Mouse (Mus musculus) hindbrain, embryonic 16.5 days (tissue): ENCODE data around the gene Etv3. TPM values are rescaled to one million over a fixed set of nuclear protein-coding genes. Genes with fewer than 3 reads are reported as not detected.

Experiments
- ATAC-seq: fragments of 200-750 bp; cut with Nextera tagmentation; 2 replicates; pipeline ENCODE4 v1.8.0; 2017; ENCODE audit warnings: moderate TSS enrichment, moderate library complexity
- H3K27ac ChIP-seq: fragments of 300-500 bp; sonication (generic); 2 replicates; pipeline ENCODE4 v1.5.1; 2014; ENCODE audit warnings: low read depth, mild to moderate bottlenecking, control low read depth, low read length, moderate library complexity
- H3K27me3 ChIP-seq: fragments of 300-500 bp; sonication (generic); replicated peaks from 2 replicates; pipeline ENCODE4 v1.6.1; 2014; ENCODE audit warnings: low read length; ENCODE audit not compliant: control insufficient read depth, insufficient read depth
- H3K36me3 ChIP-seq: fragments of 300-500 bp; sonication (generic); 2 replicates; pipeline ENCODE4 v1.6.1; 2014; ENCODE audit warnings: mild to moderate bottlenecking, low read length, moderate library complexity, mixed read lengths; ENCODE audit not compliant: control insufficient read depth, insufficient read depth
- H3K4me1 ChIP-seq: fragments of 300-500 bp; sonication (generic); 2 replicates; pipeline ENCODE4 v1.6.1; 2014; ENCODE audit warnings: low read depth, low read length; ENCODE audit not compliant: control insufficient read depth, insufficient read depth
- H3K4me2 ChIP-seq: fragments of 300-500 bp; sonication (generic); 2 replicates; pipeline ENCODE4 v1.6.1; 2014; ENCODE audit warnings: mild to moderate bottlenecking, low read length, control low read depth, moderate library complexity
- H3K4me3 ChIP-seq: fragments of 300-500 bp; sonication (generic); 2 replicates; pipeline ENCODE4 v1.5.1; 2014; ENCODE audit warnings: mild to moderate bottlenecking, low read length, control low read depth, moderate library complexity
- H3K9ac ChIP-seq: fragments of 300-500 bp; sonication (generic); 2 replicates; pipeline ENCODE4 v1.6.1; 2014; ENCODE audit warnings: low read depth, mild to moderate bottlenecking, control low read depth, low read length, moderate library complexity
- H3K9me3 ChIP-seq: fragments of 300-500 bp; sonication (generic); 2 replicates; pipeline ENCODE4 v1.6.1; 2014; ENCODE audit warnings: mild to moderate bottlenecking, low read length, moderate library complexity; ENCODE audit not compliant: control insufficient read depth
- WGBS: fragments of 180-500 bp; shearing (Covaris S2); extraction: QIAGEN DNeasy Blood & Tissue Kit; methylation state at CpG from one replicate; pipeline ENCODE4 v1.1.7; 2014; 5-methylcytosine and 5-hydroxymethylcytosine counted together
- polyA plus RNA-seq: library from polyadenylated mRNA; unstranded; fragments of >200 nt; fragmentation: Nextera tagmentation; extraction: Ambion mirVana; gene quantifications from 2 replicates; pipeline ENCODE4 v1.2.1, GENCODE M21; 2015

The Etv3 gene
- polyA plus RNA-seq, 1 experiment from 2014 or later, result 9.2 TPM

DNA sequence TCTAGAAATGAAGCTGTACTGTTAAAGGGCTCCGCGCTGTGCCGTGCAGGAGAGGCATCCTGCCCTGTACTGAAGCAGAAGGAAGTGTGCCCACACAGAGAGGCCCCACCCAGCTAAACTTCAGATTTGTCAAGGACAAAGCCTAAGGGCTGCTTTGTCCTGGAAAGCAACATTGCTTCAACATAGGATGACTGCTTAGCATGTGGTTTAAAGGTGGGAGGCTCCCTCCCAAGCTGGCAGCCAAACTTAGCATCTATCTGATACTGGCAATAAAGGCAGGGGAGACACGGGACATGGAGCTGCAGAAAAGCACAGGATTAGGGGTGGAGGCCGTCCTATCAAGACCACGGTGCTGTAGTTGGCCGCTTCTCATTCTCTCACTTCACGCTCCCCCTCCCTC, 24.1 kb upstream of the Etv3 start:
- no peak for ATAC-seq
- H3K4me3 ChIP-seq, result no peak overlapping the region
- H3K27me3 ChIP-seq, result no peaks in the 10 kb centered on the region
- 63% methylated on average over 8 of the region's 8 CpGs for WGBS
- no peaks in the 10 kb centered on the region for H3K9me3 ChIP-seq
- H3K4me1 ChIP-seq, result no peaks in the 10 kb centered on the region
- no peak overlapping the region for H3K9ac ChIP-seq
- H3K4me2 ChIP-seq, result no peak overlapping the region
- H3K36me3 ChIP-seq, result no peaks in the 10 kb centered on the region
- H3K27ac ChIP-seq, result no peak overlapping the region

DNA sequence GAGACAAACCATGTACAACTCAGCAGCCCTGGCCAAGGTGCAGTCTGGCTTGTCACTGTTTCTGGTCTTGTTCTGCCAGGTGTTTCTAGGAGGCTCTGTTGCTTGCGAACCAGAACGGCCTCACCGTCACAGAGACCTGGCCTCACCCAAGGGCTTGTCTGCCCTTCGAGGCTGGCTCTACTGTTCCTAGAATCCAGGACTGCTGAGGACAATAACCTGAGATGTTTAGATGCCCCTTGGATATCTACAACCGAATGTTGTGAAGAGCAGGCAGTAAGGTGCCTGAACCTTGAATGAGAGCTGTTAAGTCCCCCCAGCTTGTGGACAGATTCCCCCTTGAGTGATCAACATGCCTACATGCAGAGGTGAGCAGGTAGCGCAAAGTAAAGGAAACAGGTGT, 22.4 kb upstream of the Etv3 start:
- WGBS, result 90% methylated on average over 6 of the region's 6 CpGs

DNA sequence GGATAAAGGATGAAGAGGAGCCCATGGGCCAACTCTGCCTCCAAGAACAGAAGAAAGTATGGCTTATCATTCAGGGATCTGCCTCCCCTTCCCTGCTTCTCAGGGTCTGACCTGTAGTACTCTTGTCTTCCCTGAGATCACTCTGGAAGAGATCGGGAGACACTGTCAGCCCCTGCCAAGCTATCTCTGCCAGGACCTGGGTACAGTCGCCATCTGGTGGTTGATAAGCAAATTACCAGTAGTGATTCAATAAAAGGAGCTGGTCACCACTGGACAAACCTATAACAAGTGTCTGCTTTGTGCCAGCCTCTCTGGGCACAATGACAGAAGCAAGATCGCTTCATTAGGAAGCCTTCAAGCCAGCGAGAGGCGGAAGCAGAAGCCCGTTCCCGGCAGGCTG, 20.9 kb upstream of the Etv3 start:
- no peaks in the 10 kb centered on the region for H3K9me3 ChIP-seq
- H3K27me3 ChIP-seq, result no peaks in the 10 kb centered on the region
- H3K4me3 ChIP-seq, result no peak overlapping the region
- peak; percentile 69 for ATAC-seq
- H3K9ac ChIP-seq, result no peak overlapping the region
- no peaks in the 10 kb centered on the region for H3K4me1 ChIP-seq
- WGBS, result 21% methylated on average over 7 of the region's 7 CpGs
- H3K27ac ChIP-seq, result no peak overlapping the region
- H3K4me2 ChIP-seq, result 0 out of 2 replicates have a peak overlapping the region, but pooled peaks have one; percentile 27
- H3K36me3 ChIP-seq, result no peaks in the 10 kb centered on the region

More for the DNA sequence above, 22.4 kb upstream of the Etv3 start:
- Histone ChIP-seq H3K27ac (no peak overlapping the region), H3K9ac (no peak overlapping the region), H3K27me3 (no peaks in the 10 kb centered on the region), H3K36me3 (no peaks in the 10 kb centered on the region), H3K4me3 (no peak overlapping the region), H3K4me2 (no peak overlapping the region), H3K4me1 (no peaks in the 10 kb centered on the region), H3K9me3 (no peaks in the 10 kb centered on the region)
- no peak for ATAC-seq

DNA sequence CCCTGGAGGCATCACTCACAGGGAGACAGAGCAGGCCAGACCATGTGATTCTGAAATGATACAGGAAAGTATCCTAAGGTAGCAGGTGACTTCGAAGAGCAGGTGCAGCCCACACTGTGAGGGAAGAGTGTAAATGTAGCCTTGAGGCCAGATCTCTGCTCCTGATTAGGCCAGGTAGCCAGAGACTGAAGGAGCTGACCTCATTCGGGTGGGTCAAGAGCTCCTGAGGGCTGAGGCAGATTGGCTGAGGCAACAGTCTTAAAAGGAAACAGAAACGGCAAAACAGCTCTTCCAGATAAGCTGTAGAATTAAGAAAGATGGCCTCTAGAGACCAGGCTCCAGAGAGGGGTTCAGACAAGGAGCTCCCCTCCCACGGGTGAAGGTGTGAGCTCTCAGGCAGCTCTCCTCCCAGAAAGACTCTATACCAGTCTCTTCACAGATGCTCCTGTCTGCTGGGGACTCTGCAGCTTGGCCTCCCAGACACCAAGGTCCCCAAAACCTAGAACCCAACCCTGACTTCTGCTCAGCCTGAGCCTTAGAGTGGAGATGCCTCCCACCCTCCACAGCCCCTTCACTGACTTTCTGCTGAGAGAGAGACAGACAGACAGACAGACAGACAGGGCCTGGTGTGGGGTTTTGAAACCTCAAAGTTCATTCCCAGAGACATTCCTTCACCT, 20.3 kb upstream of the Etv3 start:
- no peak overlapping the region for H3K27ac ChIP-seq
- peak; percentile 46; the same call in 1 of the 2 replicates for ATAC-seq
- 0 out of 2 replicates have a peak overlapping the region, but pooled peaks have one; percentile 27 for H3K4me2 ChIP-seq
- H3K27me3 ChIP-seq, result no peaks in the 10 kb centered on the region
- no peak overlapping the region for H3K4me3 ChIP-seq
- H3K9ac ChIP-seq, result no peak overlapping the region
- 63% methylated on average over 4 of the region's 4 CpGs for WGBS
- no peaks in the 10 kb centered on the region for H3K4me1 ChIP-seq
- H3K9me3 ChIP-seq, result no peaks in the 10 kb centered on the region
- no peaks in the 10 kb centered on the region for H3K36me3 ChIP-seq

DNA sequence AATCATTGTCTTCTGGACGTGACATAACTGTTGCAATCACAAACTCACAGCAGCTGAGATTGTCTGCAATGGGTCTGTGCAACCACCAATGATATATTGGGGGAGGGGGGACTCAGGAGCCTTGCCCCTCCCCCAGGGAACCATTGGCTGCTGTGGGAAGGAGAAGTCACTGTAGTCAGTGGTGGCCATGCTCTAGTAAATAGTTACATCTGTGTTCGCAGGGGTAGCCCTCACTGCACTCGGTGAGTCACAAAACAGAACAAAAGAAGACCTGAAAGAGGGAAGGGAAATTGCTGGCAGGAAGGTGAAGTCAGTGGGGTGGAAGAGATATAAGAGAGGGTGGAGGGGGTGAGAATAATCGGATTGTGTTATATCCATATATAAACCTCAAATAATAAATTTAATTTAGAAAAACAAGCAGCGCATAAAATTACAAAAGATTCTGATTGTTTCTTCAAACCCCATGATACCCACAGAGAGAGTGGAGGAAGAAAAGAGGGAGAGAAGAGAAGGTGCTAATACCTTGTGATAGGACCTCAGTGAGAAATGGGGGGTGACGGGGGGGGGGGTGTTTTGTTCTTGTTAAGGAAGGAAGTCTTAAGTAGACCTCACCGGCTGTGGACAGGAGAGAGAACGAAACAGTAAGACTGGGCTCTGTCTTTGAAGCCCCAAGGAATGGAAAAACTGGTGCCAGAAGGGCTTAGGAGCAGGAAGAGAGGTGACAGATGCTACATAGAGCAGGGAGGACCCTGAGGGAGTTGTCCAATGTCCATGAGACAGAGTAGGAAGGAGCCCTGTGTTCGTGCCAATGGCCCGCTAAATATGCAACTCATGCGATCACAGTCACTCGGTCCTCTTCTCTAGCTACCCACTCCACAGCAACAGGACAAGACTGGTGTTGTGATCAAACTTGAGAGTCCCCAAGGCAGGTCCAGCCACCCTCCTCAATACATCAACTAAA, 18.5 kb upstream of the Etv3 start:
- no peak for ATAC-seq
- no peaks in the 10 kb centered on the region for H3K36me3 ChIP-seq
- H3K9ac ChIP-seq, result no peak overlapping the region
- H3K27me3 ChIP-seq, result no peaks in the 10 kb centered on the region
- H3K27ac ChIP-seq, result no peak overlapping the region
- H3K4me3 ChIP-seq, result no peak overlapping the region
- H3K9me3 ChIP-seq, result no peaks in the 10 kb centered on the region
- no peak overlapping the region for H3K4me2 ChIP-seq
- no peaks in the 10 kb centered on the region for H3K4me1 ChIP-seq
- WGBS, result 69% methylated on average over 12 of the region's 12 CpGs

DNA sequence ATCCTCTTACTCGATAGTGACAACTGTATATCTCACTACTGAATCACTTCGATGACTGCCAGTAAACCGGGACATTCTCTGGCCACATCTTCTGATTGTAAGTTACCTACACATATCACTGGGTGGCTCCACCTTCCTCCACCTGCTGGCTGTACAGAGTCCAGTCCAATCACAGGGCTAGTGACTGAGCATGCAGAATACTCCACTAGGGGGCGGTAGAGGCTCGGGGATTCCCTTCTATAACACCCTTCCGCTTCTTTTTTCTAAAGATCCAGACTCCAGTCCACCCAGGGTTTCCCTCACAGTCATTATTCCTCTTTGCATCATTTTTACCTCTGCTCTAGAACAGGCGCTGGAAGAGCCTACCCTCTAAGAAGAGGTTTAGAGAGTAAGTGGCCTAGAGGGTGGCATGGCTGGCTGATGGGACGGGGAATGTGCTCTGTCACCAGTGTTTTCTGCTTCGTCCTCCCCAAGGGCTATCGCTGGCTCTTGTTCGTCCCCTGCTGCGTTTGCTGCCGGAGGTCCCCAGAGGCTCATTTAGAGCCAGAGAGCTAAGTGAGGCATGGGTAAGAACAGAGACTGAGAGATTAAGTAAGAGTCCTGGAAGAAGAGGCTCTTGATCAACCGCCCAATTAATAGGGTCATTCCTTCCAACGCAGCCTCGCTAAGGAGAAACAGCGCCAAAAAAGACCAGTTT, 16.9 kb upstream of the Etv3 start:
- no peak overlapping the region for H3K27ac ChIP-seq
- peak overlapping the region; percentile 36 for H3K4me2 ChIP-seq
- WGBS, result 24% methylated on average over 17 of the region's 17 CpGs
- H3K9me3 ChIP-seq, result no peaks in the 10 kb centered on the region
- H3K36me3 ChIP-seq, result no peaks in the 10 kb centered on the region
- H3K9ac ChIP-seq, result no peak overlapping the region
- H3K4me1 ChIP-seq, result no peaks in the 10 kb centered on the region
- H3K4me3 ChIP-seq, result no peak overlapping the region
- peak; percentile 69 for ATAC-seq
- no peaks in the 10 kb centered on the region for H3K27me3 ChIP-seq

DNA sequence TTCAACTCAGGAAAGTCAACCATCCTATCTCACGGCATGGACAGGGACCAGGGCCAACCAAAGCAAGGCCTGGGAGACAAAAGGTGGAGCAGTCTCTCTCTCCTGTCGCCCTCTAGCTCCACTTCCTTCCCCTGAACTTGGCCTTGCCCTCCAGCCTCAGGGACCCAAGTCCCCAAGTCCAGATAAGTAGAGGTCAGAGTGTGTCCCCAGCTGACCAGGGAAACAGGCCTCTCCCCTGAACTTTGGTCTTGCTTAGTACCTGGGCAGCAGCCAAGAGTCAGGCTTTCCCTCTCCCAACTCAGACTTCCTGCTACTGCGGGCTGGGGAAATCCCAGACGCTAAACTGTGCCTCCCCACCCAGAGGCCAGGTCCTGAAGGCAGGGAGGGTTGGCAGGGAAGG, 16.1 kb upstream of the Etv3 start:
- Histone ChIP-seq H3K9me3 (no peaks in the 10 kb centered on the region), H3K4me1 (no peaks in the 10 kb centered on the region), H3K27me3 (no peaks in the 10 kb centered on the region), H3K36me3 (no peaks in the 10 kb centered on the region), H3K27ac (no peak overlapping the region), H3K9ac (no peak overlapping the region), H3K4me3 (no peak overlapping the region), H3K4me2 (no peak overlapping the region)
- 59% methylated on average over 4 of the region's 4 CpGs for WGBS
- no peak for ATAC-seq

DNA sequence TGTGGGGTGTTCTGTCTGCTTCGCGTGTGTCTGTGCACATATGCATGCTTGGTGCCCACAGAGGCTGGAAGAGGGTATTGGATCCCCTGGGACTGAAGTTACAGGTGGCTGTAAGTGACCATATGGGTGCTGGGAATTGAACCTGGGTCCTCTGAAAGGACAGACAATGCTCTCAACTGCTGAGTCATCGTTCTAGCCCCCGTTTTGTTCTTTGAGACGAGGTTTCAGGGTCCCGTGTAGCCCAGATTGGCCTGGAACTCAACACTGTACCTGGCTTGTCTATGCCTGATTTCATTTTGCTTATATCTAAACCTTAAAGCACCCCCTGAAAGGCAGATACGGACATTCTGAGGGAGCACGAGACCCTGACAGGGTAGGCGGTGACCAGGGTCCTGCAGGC, 14.4 kb upstream of the Etv3 start:
- Histone ChIP-seq H3K9ac (no peak overlapping the region), H3K36me3 (no peaks in the 10 kb centered on the region), H3K27ac (no peak overlapping the region), H3K27me3 (no peaks in the 10 kb centered on the region), H3K4me1 (no peaks in the 10 kb centered on the region), H3K4me2 (no peak overlapping the region), H3K9me3 (no peaks in the 10 kb centered on the region), H3K4me3 (no peak overlapping the region)
- WGBS, result 89% methylated on average over 9 of the region's 9 CpGs
- ATAC-seq, result no peak
